Mouse (Mus musculus): ENCODE measurements around the gene Tex11. TPM values are rescaled to one million over a fixed set of nuclear protein-coding genes. Genes with fewer than 3 reads are reported as not detected.

The Tex11 gene
- polyA plus RNA-seq (2015; fragmentation: Nextera tagmentation; extraction: Ambion mirVana), result not detected in 2 replicates

DNA sequence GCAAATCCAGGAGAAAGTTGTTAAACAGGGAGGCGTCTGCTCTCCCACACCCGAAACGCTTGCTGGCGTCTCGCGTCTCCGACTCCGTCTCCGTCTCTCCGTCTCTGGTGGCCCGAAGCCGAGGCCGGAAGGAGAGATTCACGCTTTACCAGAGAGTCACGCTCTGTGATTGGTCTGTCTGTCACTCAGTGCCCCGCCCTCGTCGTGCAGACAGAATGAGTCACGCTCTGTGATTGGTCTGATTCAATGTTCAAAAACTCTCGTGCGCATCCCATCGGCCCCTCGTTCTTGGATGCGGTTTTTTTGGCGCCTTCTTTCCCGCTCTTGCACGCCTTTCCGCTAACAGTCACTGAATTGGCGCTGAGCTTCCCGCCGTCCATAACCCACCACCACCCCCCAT, at the start of gene Tex11:
Gene Tex11, minus strand, starts transcription at position 127 of the 400 bp plus-strand sequence.

DNA sequence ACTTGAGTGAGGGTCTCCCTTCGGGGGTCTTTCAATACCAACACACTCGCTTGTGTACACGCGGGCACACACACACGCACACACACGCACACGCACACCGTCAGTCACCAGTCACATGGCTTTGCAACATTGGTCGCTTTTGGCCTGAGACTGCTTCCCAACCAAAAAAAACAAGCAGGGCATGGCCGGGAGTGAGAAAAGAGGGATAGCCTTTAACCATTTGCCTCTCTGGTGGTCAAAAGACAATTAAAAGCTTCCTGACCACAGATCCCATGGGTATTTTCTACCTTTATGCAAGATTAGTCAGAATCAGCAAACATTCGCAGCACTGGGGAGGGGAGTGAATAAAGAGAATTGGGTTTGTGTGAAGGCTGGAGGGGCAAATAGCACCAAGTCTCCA, 26.5 kb upstream of the Tex11 start, which contains the start of gene Slc7a3:
Gene Slc7a3, minus strand, starts transcription at position 101 of the 400 bp plus-strand sequence.

Other genes starting within 250 kb of the Tex11 start
- gene Slc7a3, start 26.4 kb upstream of the Tex11 start, polyA plus RNA-seq (2015; fragmentation: Nextera tagmentation; extraction: Ambion mirVana), result 0.15 and 0.22 TPM in 2 replicates
- gene Snx12, start 162.9 kb upstream of the Tex11 start, polyA plus RNA-seq (2015; fragmentation: Nextera tagmentation; extraction: Ambion mirVana), result 19.6 and 23.3 TPM in 2 replicates
- gene Foxo4, start 194.9 kb upstream of the Tex11 start, polyA plus RNA-seq (2015; fragmentation: Nextera tagmentation; extraction: Ambion mirVana), result 3.0 and 3.2 TPM in 2 replicates
- gene Gm614, start 204.3 kb upstream of the Tex11 start, polyA plus RNA-seq (2015; fragmentation: Nextera tagmentation; extraction: Ambion mirVana), result 0.28 and 0.41 TPM in 2 replicates
- gene Il2rg, start 208.6 kb upstream of the Tex11 start, polyA plus RNA-seq (2015; fragmentation: Nextera tagmentation; extraction: Ambion mirVana), result 18.7 and 27.4 TPM in 2 replicates
- gene Gm20489, start 209.4 kb upstream of the Tex11 start, polyA plus RNA-seq (2015; fragmentation: Nextera tagmentation; extraction: Ambion mirVana), result not detected in 2 replicates
- 30.2 and 30.7 TPM in 2 replicates for gene Med12, start 214.4 kb upstream of the Tex11 start, polyA plus RNA-seq (2015; fragmentation: Nextera tagmentation; extraction: Ambion mirVana)
- 0.32 and 0.58 TPM in 2 replicates for gene Nlgn3, start 239.5 kb upstream of the Tex11 start, polyA plus RNA-seq (2015; fragmentation: Nextera tagmentation; extraction: Ambion mirVana)

Data from spleen, postnatal 0 days (tissue).